Mouse (Mus musculus): ENCODE measurements around the gene Eps8. TPM values are rescaled to one million over a fixed set of nuclear protein-coding genes. Genes with fewer than 3 reads are reported as not detected.
"Not testable (repeated sequence)": the region's sequence is repeated elsewhere in the genome, so short reads cannot be mapped to it uniquely, and the experiment has no call there.

Eps8 gene
- total RNA-seq, 2 experiments from 2014 or later, result 35.4 to 41.4 TPM

GRCm38 (mm10) chr6:137467696-137468095, 187.0 kb downstream of the Eps8 start:
- DNase-seq (ENCODE audit: extremely low spot score in 1 of 2, low spot score in 2 of 2), result no peak
- intact Hi-C loops (cut with DNase I), result no loop called here

- intact Hi-C loops (cut with DNase I), result no loop called here
- DNase-seq (ENCODE audit: extremely low spot score in 1 of 2, low spot score in 2 of 2), result no peak
Observed at GRCm38 (mm10) chr6:137466256-137466655, 188.4 kb downstream of the Eps8 start.

GRCm38 (mm10) chr6:137465253-137465652, 189.4 kb downstream of the Eps8 start:
- DNase-seq (ENCODE audit: extremely low spot score in 1 of 2, low spot score in 2 of 2), result peak in 1 of 2 experiments; percentile 51
- intact Hi-C loops (cut with DNase I), result no loop called here

- intact Hi-C loops (cut with DNase I), result no loop called here
- DNase-seq (ENCODE audit: extremely low spot score in 1 of 2, low spot score in 2 of 2), result no peak
Observed at GRCm38 (mm10) chr6:137463771-137464170, 190.9 kb downstream of the Eps8 start.

- intact Hi-C loops (cut with DNase I), result loop anchor here (5.0 kb wide), 2 partner anchors 189 to 264 kb away; no protein-coding TSS in a partner anchor
Observed at GRCm38 (mm10) chr6:137458136-137458535, 196.5 kb downstream of the Eps8 start.

GRCm38 (mm10) chr6:137457210-137457609, 197.5 kb downstream of the Eps8 start:
- intact Hi-C loops (cut with DNase I), result loop anchor here (5.0 kb wide), 2 partner anchors 190 to 265 kb away; no protein-coding TSS in a partner anchor
- no peak for DNase-seq (ENCODE audit: extremely low spot score in 1 of 2, low spot score in 2 of 2)

More at GRCm38 (mm10) chr6:137458136-137458535, 196.5 kb downstream of the Eps8 start:
- no peak for DNase-seq (ENCODE audit: extremely low spot score in 1 of 2, low spot score in 2 of 2)

GRCm38 (mm10) chr6:137456064-137456463, 198.6 kb downstream of the Eps8 start:
- intact Hi-C loops (cut with DNase I), result loop anchor here (5.0 kb wide), 2 partner anchors 191 to 266 kb away; no protein-coding TSS in a partner anchor
- no peak for DNase-seq (ENCODE audit: extremely low spot score in 1 of 2, low spot score in 2 of 2)

GRCm38 (mm10) chr6:137455537-137456041, 199.1 kb downstream of the Eps8 start:
- intact Hi-C loops (cut with DNase I), result loop anchor here (5.0 kb wide), 2 partner anchors 192 to 267 kb away; no protein-coding TSS in a partner anchor
- DNase-seq (ENCODE audit: extremely low spot score in 1 of 2, low spot score in 2 of 2), result peak in 1 of 2 experiments; percentile 59

GRCm38 (mm10) chr6:137446116-137446515, 208.6 kb downstream of the Eps8 start:
- DNase-seq (ENCODE audit: extremely low spot score in 1 of 2, low spot score in 2 of 2); intact Hi-C loops (cut with DNase I): not testable (repeated sequence)

- DNase-seq (ENCODE audit: extremely low spot score in 1 of 2, low spot score in 2 of 2), result no peak
- intact Hi-C loops (cut with DNase I), result no loop called here
Observed at GRCm38 (mm10) chr6:137443089-137443488, 211.6 kb downstream of the Eps8 start.

GRCm38 (mm10) chr6:137440559-137441486, 213.9 kb downstream of the Eps8 start:
- DNase-seq (ENCODE audit: extremely low spot score in 1 of 2, low spot score in 2 of 2), result no peak

GRCm38 (mm10) chr6:137437902-137438580, 216.6 kb downstream of the Eps8 start:
- intact Hi-C loops (cut with DNase I), result no loop called here

More at GRCm38 (mm10) chr6:137440559-137441486, 213.9 kb downstream of the Eps8 start:
- intact Hi-C loops (cut with DNase I), result no loop called here

GRCm38 (mm10) chr6:137437486-137437885, 217.2 kb downstream of the Eps8 start:
- no peak for DNase-seq (ENCODE audit: extremely low spot score in 1 of 2, low spot score in 2 of 2)
- intact Hi-C loops (cut with DNase I), result no loop called here

More at GRCm38 (mm10) chr6:137437902-137438580, 216.6 kb downstream of the Eps8 start:
- DNase-seq (ENCODE audit: extremely low spot score in 1 of 2, low spot score in 2 of 2), result peak in 1 of 2 experiments; percentile 19

GRCm38 (mm10) chr6:137433521-137434137, 221.0 kb downstream of the Eps8 start:
- no peak for DNase-seq (ENCODE audit: extremely low spot score in 1 of 2, low spot score in 2 of 2)
- intact Hi-C loops (cut with DNase I), result no loop called here

Other genes starting within 250 kb of the Eps8 start
- 100 to 1,000 TPM; 131 TPM for gene Strap, start 80.2 kb upstream of the Eps8 start, total RNA-seq (2021)
- gene Dera, start 99.7 kb upstream of the Eps8 start, total RNA-seq (2021), result 10 to 100 TPM; 10.9 to 13.7 TPM